Mouse (Mus musculus) G1E (cell line): Measurements from ENCODE around the gene Sv2a. TPM values are rescaled to one million over a fixed set of nuclear protein-coding genes. Genes with fewer than 3 reads are reported as not detected.
A peak's percentile ranks its signal among the peaks of the same experiment; 100 is the strongest.

Source experiments
- ATAC-seq: 2 replicates; pipeline ENCODE4 v1.8.0; 2016; ENCODE audit warnings: mild to moderate bottlenecking; ENCODE audit not compliant: insufficient number of reproducible peaks, poor library complexity, low FRiP score, severe bottlenecking; ENCODE audit errors: extremely low read depth
- DNase-seq: peaks from one replicate; pipeline ENCODE4 v3.0.0; 2012; ENCODE audit warnings: low spot score
- H3K27me3 ChIP-seq: 2 replicates; pipeline ENCODE4 v1.6.1; 2012; ENCODE audit warnings: mild to moderate bottlenecking, low read length, inconsistent platforms; ENCODE audit not compliant: insufficient read depth
- H3K36me3 ChIP-seq: replicated peaks from 2 replicates; pipeline ENCODE3; 2012; ENCODE audit warnings: mild to moderate bottlenecking, inconsistent platforms
- H3K4me1 ChIP-seq: 2 replicates; pipeline ENCODE4 v1.6.1; 2012; ENCODE audit warnings: low read depth, low read length, inconsistent platforms, mixed read lengths; ENCODE audit not compliant: insufficient read depth
- H3K4me3 ChIP-seq: 2 replicates; pipeline ENCODE4 v1.5.1; 2012; ENCODE audit warnings: low read depth, mild to moderate bottlenecking, inconsistent platforms, low read length, moderate library complexity, mixed read lengths
- H3K9me3 ChIP-seq: replicated peaks from 2 replicates; pipeline ENCODE4 v1.6.1; 2012; ENCODE audit warnings: inconsistent platforms
- CTCF ChIP-seq: IDR thresholded peaks from 2 replicates; pipeline ENCODE4 v1.5.1; 2012; ENCODE audit warnings: low read depth, low read length, inconsistent platforms, mixed read lengths
- GATA1 ChIP-seq: IDR thresholded peaks from 2 replicates; pipeline ENCODE4 v1.6.1; 2012; ENCODE audit warnings: borderline replicate concordance, low read length, inconsistent platforms, mixed read lengths
- GATA2 ChIP-seq: IDR thresholded peaks from 2 replicates; pipeline ENCODE4 v1.6.1; 2012; ENCODE audit warnings: low read depth, low read length, inconsistent platforms, borderline replicate concordance
- POLR2AphosphoS5 ChIP-seq: IDR thresholded peaks from 2 replicates; pipeline ENCODE4 v1.6.1; 2012; ENCODE audit warnings: low read depth, low read length, inconsistent platforms; ENCODE audit not compliant: insufficient replicate concordance
- TAL1 ChIP-seq: conservative IDR thresholded peaks from 2 replicates; pipeline ENCODE4 v1.6.1; 2012; ENCODE audit warnings: low read depth, low read length, inconsistent platforms, mixed read lengths
- polyA plus RNA-seq: library from polyadenylated mRNA; stranded (reverse); fragments of >175 nt; gene quantifications from 2 replicates; pipeline ENCODE4 v1.2.3, GENCODE M21; 2012
- total RNA-seq, 2 experiments: library from RNA; stranded (forward) in 1 of 2; stranded (reverse) in 1 of 2; fragments of 200-1000 nt in 1 of 2; fragments of >200 nt in 1 of 2; fragmentation: Nextera tagmentation in 1 of 2; gene quantifications; 2 replicates each; pipeline ENCODE4 v1.2.3; 2014 to 2017

Sv2a gene
- total RNA-seq (2014; fragmentation: Nextera tagmentation), result 0.45 TPM in 1 of 2 replicates, not detected in the other
- 0.11 and 0.23 TPM in 2 replicates for total RNA-seq (2017)
- polyA plus RNA-seq, result 0.07 and 0.12 TPM in 2 replicates

- no peaks in the 10 kb centered on the region for H3K9me3 ChIP-seq
- ATAC-seq (no peak), DNase-seq (peak; percentile 47)
- peak within 1 kb of the TSS; percentile 71 for H3K4me3 ChIP-seq
- peaks cover 44% of the 10 kb centered on the region for H3K27me3 ChIP-seq
- peaks cover 26% of the 10 kb centered on the region for H3K4me1 ChIP-seq
- no peak for TF ChIP-seq POLR2AphosphoS5
- TF ChIP-seq CTCF, result no peak
- no peak for TF ChIP-seq GATA2
- no peak for TF ChIP-seq GATA1
- TF ChIP-seq TAL1, result no peak
- peaks cover 35% of the 10 kb centered on the region for H3K36me3 ChIP-seq
These were observed at the start of gene Sv2a for GRCm38 (mm10) chr3:96180727-96181477. Sv2a (plus strand) TSS chr3:96181151.

GRCm38 (mm10) chr3:96132478-96132877 lies 48.5 kb upstream of the Sv2a start:
- H3K27me3 ChIP-seq, result no peaks in the 10 kb centered on the region
- H3K4me1 ChIP-seq, result peaks cover 7% of the 10 kb centered on the region
- ATAC-seq (no peak), DNase-seq (no peak)
- TF ChIP-seq CTCF (no peak), TAL1 (no peak), POLR2AphosphoS5 (no peak), GATA1 (no peak), GATA2 (no peak)
- H3K36me3 ChIP-seq, result peaks cover 55% of the 10 kb centered on the region
- H3K4me3 ChIP-seq, result no peak overlapping the region
- H3K9me3 ChIP-seq, result no peaks in the 10 kb centered on the region

GRCm38 (mm10) chr3:96133327-96133905 lies 47.5 kb upstream of the Sv2a start:
- TF ChIP-seq CTCF (no peak), GATA1 (no peak), GATA2 (no peak), POLR2AphosphoS5 (no peak), TAL1 (no peak)
- Histone ChIP-seq H3K9me3 (no peaks in the 10 kb centered on the region), H3K27me3 (no peaks in the 10 kb centered on the region), H3K4me1 (peaks cover 7% of the 10 kb centered on the region), H3K4me3 (no peak overlapping the region), H3K36me3 (peaks cover 58% of the 10 kb centered on the region)
- no peak for ATAC-seq
- DNase-seq, result no peak

GRCm38 (mm10) chr3:96135011-96135410 lies 45.9 kb upstream of the Sv2a start:
- Histone ChIP-seq H3K27me3 (no peaks in the 10 kb centered on the region), H3K4me1 (no peaks in the 10 kb centered on the region), H3K9me3 (no peaks in the 10 kb centered on the region), H3K4me3 (no peak overlapping the region), H3K36me3 (peaks cover 60% of the 10 kb centered on the region)
- ATAC-seq (no peak), DNase-seq (no peak)
- TF ChIP-seq CTCF, result no peak
- no peak for TF ChIP-seq POLR2AphosphoS5
- no peak for TF ChIP-seq GATA1

GRCm38 (mm10) chr3:96147950-96148349 lies 33.0 kb upstream of the Sv2a start:
- Histone ChIP-seq H3K4me3 (no peak overlapping the region), H3K27me3 (no peaks in the 10 kb centered on the region), H3K9me3 (no peaks in the 10 kb centered on the region), H3K4me1 (peaks cover 7% of the 10 kb centered on the region), H3K36me3 (peaks cover 84% of the 10 kb centered on the region)
- DNase-seq (peak; percentile 53), ATAC-seq (no peak)
- no peak for TF ChIP-seq GATA2
- no peak for TF ChIP-seq POLR2AphosphoS5
- peak; percentile 28; the same call in 1 of the 2 replicates for TF ChIP-seq CTCF
- TF ChIP-seq TAL1, result no peak

- no peaks in the 10 kb centered on the region for H3K9me3 ChIP-seq
- peaks cover 7% of the 10 kb centered on the region for H3K4me1 ChIP-seq
- H3K36me3 ChIP-seq, result peaks cover 85% of the 10 kb centered on the region
- no peak for TF ChIP-seq CTCF
- no peak for TF ChIP-seq GATA1
- no peak for TF ChIP-seq POLR2AphosphoS5
- no peak for TF ChIP-seq GATA2
- no peak for TF ChIP-seq TAL1
- DNase-seq (no peak), ATAC-seq (no peak)
- H3K4me3 ChIP-seq, result no peak overlapping the region
- H3K27me3 ChIP-seq, result no peaks in the 10 kb centered on the region
These were observed 29.1 kb upstream of the Sv2a start for GRCm38 (mm10) chr3:96151836-96152235.
